13 mouse cellular contexts compared by ENCODE assay signal in genomic region chr3:138197556-138197955, GRCm38 (mm10). TPM values are rescaled to one million over a fixed set of nuclear protein-coding genes. Genes with fewer than 3 reads are reported as not detected.
DNase-seq lines count a peak whose midpoint lies in the region; ATAC-seq lines count a peak whose summit lies in the region.
"Had no signal": no experiment of that assay in that cellular context is flagged by ENCODE, and none has a peak within 500 bp of the region (broad histone marks: within the 10 kb centered on the region; RNA-seq: fewer than 3 reads in every experiment).

No protein-coding gene starts in this region.

- no peak for DNase-seq in kidney, postnatal 10 days
- DNase-seq in 3T3-L1 (ENCODE audit: low read depth, low spot score): peak; percentile 11
- DNase-seq in layer of hippocampus, adult 9-10 months (ENCODE audit: low spot score): no peak

- no peaks in the 10 kb centered on the region for H3K4me1 ChIP-seq in forebrain, embryonic 15.5 days
- H3K4me1 ChIP-seq in forebrain, embryonic 16.5 days (replicated peaks; ENCODE audit: control insufficient read depth, insufficient read depth, low read length): no peaks in the 10 kb centered on the region
- H3K4me1 ChIP-seq in kidney, embryonic 14.5 days (ENCODE audit: control insufficient read depth, insufficient read depth, low read length): no peaks in the 10 kb centered on the region
- H3K4me1 ChIP-seq in embryonic facial prominence, embryonic 15.5 days: peaks cover 12% of the 10 kb centered on the region

- H3K36me3 ChIP-seq in forebrain, embryonic 15.5 days: no peaks in the 10 kb centered on the region
- H3K36me3 ChIP-seq in forebrain, embryonic 16.5 days (ENCODE audit: control insufficient read depth, insufficient read depth): no peaks in the 10 kb centered on the region
- H3K36me3 ChIP-seq in kidney, embryonic 14.5 days (ENCODE audit: control insufficient read depth, insufficient read depth, low read length): no peaks in the 10 kb centered on the region
- H3K36me3 ChIP-seq in embryonic facial prominence, embryonic 15.5 days: no peaks in the 10 kb centered on the region
- H3K36me3 ChIP-seq: heart, embryonic 15.5 days had no signal

- ATAC-seq in forebrain, embryonic 15.5 days (replicated peaks): peak; percentile 45
- no peak for ATAC-seq in forebrain, embryonic 16.5 days
- 0 out of 2 replicates have a peak, but pooled peaks have one; percentile 21 for ATAC-seq in kidney, embryonic 14.5 days (ENCODE audit: low FRiP score, low TSS enrichment)
- no peak for ATAC-seq in embryonic facial prominence, embryonic 15.5 days (ENCODE audit: insufficient number of reproducible peaks, low FRiP score, low TSS enrichment, low read depth)
- ATAC-seq in granulocyte monocyte progenitor cell, adult 5-6 weeks (replicated peaks; ENCODE audit: poor library complexity, severe bottlenecking): no peak

- H3K4me3 ChIP-seq in forebrain, embryonic 15.5 days: no peak overlapping the region
- no peak overlapping the region for H3K4me3 ChIP-seq in forebrain, embryonic 16.5 days (replicated peaks; ENCODE audit: low read length)
- no peak overlapping the region for H3K4me3 ChIP-seq in kidney, embryonic 14.5 days (ENCODE audit: low read length)
- no peak overlapping the region for H3K4me3 ChIP-seq in embryonic facial prominence, embryonic 15.5 days (replicated peaks)

- WGBS in forebrain, embryonic 15.5 days: 70% methylated on average over 9 of the region's 9 CpGs
- WGBS in forebrain, embryonic 16.5 days: 61% methylated on average over 9 of the region's 9 CpGs
- WGBS in kidney, embryonic 14.5 days: 73% methylated on average over 9 of the region's 9 CpGs
- WGBS in embryonic facial prominence, embryonic 15.5 days: 48% methylated on average over 9 of the region's 9 CpGs

- no peaks in the 10 kb centered on the region for H3K9me3 ChIP-seq in forebrain, embryonic 15.5 days
- no peaks in the 10 kb centered on the region for H3K9me3 ChIP-seq in forebrain, embryonic 16.5 days (ENCODE audit: control insufficient read depth, low read length)
- no peaks in the 10 kb centered on the region for H3K9me3 ChIP-seq in kidney, embryonic 14.5 days (ENCODE audit: control insufficient read depth, low read length)
- H3K9me3 ChIP-seq in embryonic facial prominence, embryonic 15.5 days (replicated peaks): no peaks in the 10 kb centered on the region
- H3K9me3 ChIP-seq: heart, embryonic 15.5 days had no signal

- H3K4me2 ChIP-seq in forebrain, embryonic 15.5 days (replicated peaks): no peak overlapping the region
- H3K4me2 ChIP-seq in forebrain, embryonic 16.5 days (ENCODE audit: low read length): no peak overlapping the region
- H3K4me2 ChIP-seq in kidney, embryonic 14.5 days (replicated peaks; ENCODE audit: low read depth, low read length): peak overlapping the region; percentile 11; the same call in 1 of the 2 replicates
- H3K4me2 ChIP-seq in embryonic facial prominence, embryonic 15.5 days (replicated peaks): peak overlapping the region; percentile 37; the same call in 1 of the 2 replicates

- H3K27me3 ChIP-seq in forebrain, embryonic 15.5 days: no peaks in the 10 kb centered on the region
- no peaks in the 10 kb centered on the region for H3K27me3 ChIP-seq in forebrain, embryonic 16.5 days (replicated peaks; ENCODE audit: control insufficient read depth, insufficient read depth, low read length)
- no peaks in the 10 kb centered on the region for H3K27me3 ChIP-seq in kidney, embryonic 14.5 days (ENCODE audit: control insufficient read depth, insufficient read depth, low read length)
- no peaks in the 10 kb centered on the region for H3K27me3 ChIP-seq in embryonic facial prominence, embryonic 15.5 days
- H3K27me3 ChIP-seq: heart, embryonic 15.5 days had no signal

- H3K9ac ChIP-seq in forebrain, embryonic 15.5 days (replicated peaks): no peak overlapping the region
- H3K9ac ChIP-seq in forebrain, embryonic 16.5 days (replicated peaks; ENCODE audit: low read depth, low read length): no peak overlapping the region
- no peak overlapping the region for H3K9ac ChIP-seq in kidney, embryonic 14.5 days (ENCODE audit: low read depth, low read length)
- H3K9ac ChIP-seq in embryonic facial prominence, embryonic 15.5 days: no peak overlapping the region
- H3K9ac ChIP-seq: liver, embryonic 14.5 days had no signal

- H3K27ac ChIP-seq in forebrain, embryonic 15.5 days (replicated peaks): no peak overlapping the region
- no peak overlapping the region for H3K27ac ChIP-seq in forebrain, embryonic 16.5 days (ENCODE audit: low read length)
- no peak overlapping the region for H3K27ac ChIP-seq in kidney, embryonic 14.5 days (ENCODE audit: low read depth, low read length)
- no peak overlapping the region for H3K27ac ChIP-seq in embryonic facial prominence, embryonic 15.5 days (replicated peaks)
- H3K27ac ChIP-seq: heart, embryonic 15.5 days; liver, embryonic 14.5 days had no signal

RNA-seq across cellular contexts. Expression of gene 4930579F01Rik, which starts 3.9 kb away (rescaled TPM):
- not detected in 2 replicates for polyA plus RNA-seq in forebrain, embryonic 15.5 days (2015; fragmentation: Nextera tagmentation; extraction: Ambion mirVana)
- polyA plus RNA-seq in forebrain, embryonic 16.5 days (2015; fragmentation: Nextera tagmentation; extraction: Ambion mirVana): not detected in 2 replicates
- 0.11 and 0.12 TPM in 2 replicates for polyA plus RNA-seq in kidney, embryonic 14.5 days (2014; fragmentation: Nextera tagmentation; extraction: Ambion mirVana)
- polyA plus RNA-seq in embryonic facial prominence, embryonic 15.5 days (2015; fragmentation: Nextera tagmentation; extraction: Ambion mirVana): 0.12 and 0.36 TPM in 2 replicates
- total RNA-seq in granulocyte monocyte progenitor cell, adult 5-6 weeks (2014; fragmentation: Nextera tagmentation): not detected in 2 replicates
- not detected in 2 replicates for total RNA-seq in granulocyte monocyte progenitor cell, adult 5-6 weeks (2017)
- total RNA-seq: common myeloid progenitor, adult 5-6 weeks; megakaryocyte-erythroid progenitor cell, adult 5-6 weeks had no signal
- polyA plus RNA-seq: brain, embryonic 14.5 days; heart, embryonic 15.5 days; liver, embryonic 14.5 days had no signal

RNA-seq across cellular contexts. Expression of gene Adh7, which starts 20.0 kb away (rescaled TPM):
- polyA plus RNA-seq in forebrain, embryonic 15.5 days (2015; fragmentation: Nextera tagmentation; extraction: Ambion mirVana): 0.15 and 1.1 TPM in 2 replicates
- polyA plus RNA-seq in forebrain, embryonic 16.5 days (2015; fragmentation: Nextera tagmentation; extraction: Ambion mirVana): 0.53 and 1.4 TPM in 2 replicates
- 0.46 TPM in 1 of 2 replicates, not detected in the other for polyA plus RNA-seq in kidney, embryonic 14.5 days (2014; fragmentation: Nextera tagmentation; extraction: Ambion mirVana)
- polyA plus RNA-seq in embryonic facial prominence, embryonic 15.5 days (2015; fragmentation: Nextera tagmentation; extraction: Ambion mirVana): 8.1 and 8.7 TPM in 2 replicates
- not detected in 2 replicates for total RNA-seq in granulocyte monocyte progenitor cell, adult 5-6 weeks (2014; fragmentation: Nextera tagmentation)
- not detected in 2 replicates for total RNA-seq in granulocyte monocyte progenitor cell, adult 5-6 weeks (2017)
- total RNA-seq: common myeloid progenitor, adult 5-6 weeks; megakaryocyte-erythroid progenitor cell, adult 5-6 weeks had no signal

RNA-seq across cellular contexts. Expression of gene Mttp, which starts 52.8 kb away (rescaled TPM):
- 8.6 and 8.7 TPM in 2 replicates for polyA plus RNA-seq in forebrain, embryonic 15.5 days (2015; fragmentation: Nextera tagmentation; extraction: Ambion mirVana)
- polyA plus RNA-seq in forebrain, embryonic 16.5 days (2015; fragmentation: Nextera tagmentation; extraction: Ambion mirVana): 8.2 and 8.7 TPM in 2 replicates
- 7.5 and 7.6 TPM in 2 replicates for polyA plus RNA-seq in kidney, embryonic 14.5 days (2014; fragmentation: Nextera tagmentation; extraction: Ambion mirVana)
- 7.9 and 8.7 TPM in 2 replicates for polyA plus RNA-seq in embryonic facial prominence, embryonic 15.5 days (2015; fragmentation: Nextera tagmentation; extraction: Ambion mirVana)
- total RNA-seq in granulocyte monocyte progenitor cell, adult 5-6 weeks (2014; fragmentation: Nextera tagmentation): 2.2 and 2.5 TPM in 2 replicates
- total RNA-seq in granulocyte monocyte progenitor cell, adult 5-6 weeks (2017): 2.3 and 4.7 TPM in 2 replicates

RNA-seq across cellular contexts. Expression of gene Trmt10a, which starts 54.3 kb away (rescaled TPM):
- polyA plus RNA-seq in forebrain, embryonic 15.5 days (2015; fragmentation: Nextera tagmentation; extraction: Ambion mirVana): 7.0 and 7.5 TPM in 2 replicates
- polyA plus RNA-seq in forebrain, embryonic 16.5 days (2015; fragmentation: Nextera tagmentation; extraction: Ambion mirVana): 7.2 and 7.3 TPM in 2 replicates
- 15.7 and 15.8 TPM in 2 replicates for polyA plus RNA-seq in kidney, embryonic 14.5 days (2014; fragmentation: Nextera tagmentation; extraction: Ambion mirVana)
- 7.7 and 10.8 TPM in 2 replicates for polyA plus RNA-seq in embryonic facial prominence, embryonic 15.5 days (2015; fragmentation: Nextera tagmentation; extraction: Ambion mirVana)
- total RNA-seq in granulocyte monocyte progenitor cell, adult 5-6 weeks (2014; fragmentation: Nextera tagmentation): 3.9 and 9.1 TPM in 2 replicates
- total RNA-seq in granulocyte monocyte progenitor cell, adult 5-6 weeks (2017): 11.0 and 20.0 TPM in 2 replicates

Comparison
In these comparisons a context has a peak if more than half of its experiments do, and no peak if none do; other contexts are left out.
1. ATAC-seq: peak in forebrain, embryonic 15.5 days (single experiment) and kidney, embryonic 14.5 days (single experiment); none in forebrain, embryonic 16.5 days (single experiment), embryonic facial prominence, embryonic 15.5 days (single experiment) and granulocyte monocyte progenitor cell, adult 5-6 weeks (single experiment).
2. H3K4me2 ChIP-seq: peak in kidney, embryonic 14.5 days (single experiment) and embryonic facial prominence, embryonic 15.5 days (single experiment); none in forebrain, embryonic 15.5 days (single experiment) and forebrain, embryonic 16.5 days (single experiment).